Mouse (Mus musculus) skeletal muscle tissue, adult 2 months (tissue): ENCODE measurements around the gene Usb1.
"Not testable (repeated sequence)": the region's sequence is repeated elsewhere in the genome, so short reads cannot be mapped to it uniquely, and the experiment has no call there.

Experiments
- DNase-seq: peaks from one replicate; pipeline ENCODE4 v3.0.0-alpha.2; 2012; ENCODE audit warnings: low read depth, low spot score

Usb1 gene

GRCm38 (mm10) chr8:95374429-95374828 lies 42.3 kb downstream of the Usb1 start:
- no peak for DNase-seq

GRCm38 (mm10) chr8:95375374-95375930 lies 43.4 kb downstream of the Usb1 start:
- DNase-seq: no peak

GRCm38 (mm10) chr8:95376309-95376999 lies 44.4 kb downstream of the Usb1 start:
- peak; percentile 48 for DNase-seq

GRCm38 (mm10) chr8:95377101-95377500 lies 45.0 kb downstream of the Usb1 start:
- DNase-seq: no peak

- DNase-seq: peak; percentile 79
These were observed 45.8 kb downstream of the Usb1 start for GRCm38 (mm10) chr8:95377863-95378291.

GRCm38 (mm10) chr8:95378928-95379327 lies 46.8 kb downstream of the Usb1 start:
- not testable (repeated sequence) for DNase-seq

- DNase-seq: peak; percentile 26
These were observed 48.9 kb downstream of the Usb1 start for GRCm38 (mm10) chr8:95380953-95381352.

- no peak for DNase-seq
These were observed 49.5 kb downstream of the Usb1 start for GRCm38 (mm10) chr8:95381595-95381994.

- no peak for DNase-seq
These were observed 52.4 kb downstream of the Usb1 start for GRCm38 (mm10) chr8:95384501-95384900.

- no peak for DNase-seq
These were observed 54.0 kb downstream of the Usb1 start for GRCm38 (mm10) chr8:95386037-95386436.

GRCm38 (mm10) chr8:95387221-95387620 lies 55.1 kb downstream of the Usb1 start:
- DNase-seq: no peak

GRCm38 (mm10) chr8:95387936-95388335 lies 55.9 kb downstream of the Usb1 start:
- no peak for DNase-seq

GRCm38 (mm10) chr8:95390312-95390711 lies 58.2 kb downstream of the Usb1 start:
- no peak for DNase-seq

- DNase-seq: no peak
These were observed 59.0 kb downstream of the Usb1 start for GRCm38 (mm10) chr8:95391101-95391500.

- DNase-seq: no peak
These were observed 60.5 kb downstream of the Usb1 start for GRCm38 (mm10) chr8:95392604-95393003.

GRCm38 (mm10) chr8:95395186-95395918 lies 63.3 kb downstream of the Usb1 start:
- DNase-seq: no peak

GRCm38 (mm10) chr8:95396752-95397151 lies 64.7 kb downstream of the Usb1 start:
- no peak for DNase-seq
